Mouse (Mus musculus): ENCODE measurements around the gene Rnf8. TPM values are rescaled to one million over a fixed set of nuclear protein-coding genes. Genes with fewer than 3 reads are reported as not detected.

The Rnf8 gene
- polyA plus RNA-seq, 1 experiment from 2014 or later: 75.3 TPM

DNA sequence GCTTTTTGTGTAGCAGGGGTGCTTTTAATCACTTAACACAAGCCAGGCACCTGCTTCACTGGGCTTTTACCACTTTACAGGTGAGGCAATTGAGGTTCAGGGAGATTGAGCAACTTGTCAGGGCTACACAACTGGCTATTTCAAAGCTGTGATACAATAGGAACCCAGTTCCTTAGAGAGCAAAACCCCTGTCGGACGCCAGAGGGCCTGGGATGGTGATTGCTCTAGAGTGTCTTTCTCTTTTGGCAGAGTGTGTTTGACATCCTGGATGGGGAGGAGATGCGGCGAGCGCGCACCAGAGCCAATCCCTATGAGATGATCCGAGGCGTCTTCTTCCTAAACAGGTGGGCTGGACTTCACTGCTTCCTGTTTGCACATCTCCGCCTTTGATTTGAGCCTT, 67.1 kb downstream of the Rnf8 start:
- peaks cover 32% of the 10 kb centered on the region for H3K36me3 ChIP-seq (ENCODE audit: control insufficient read depth, insufficient read depth, low read length)
- no peaks in the 10 kb centered on the region for H3K9me3 ChIP-seq (replicated peaks; ENCODE audit: control insufficient read depth, low read length, poor library complexity, severe bottlenecking)
- no peak overlapping the region for H3K9ac ChIP-seq (ENCODE audit: low read depth, low read length)

GRCm38 (mm10) chr17:29682261-29682660, 67.7 kb downstream of the Rnf8 start:
- Histone ChIP-seq H3K9ac (ENCODE audit: low read depth, low read length) (no peak overlapping the region), H3K4me1 (ENCODE audit: control insufficient read depth, insufficient read depth, low read length) (no peaks in the 10 kb centered on the region), H3K9me3 (replicated peaks; ENCODE audit: control insufficient read depth, low read length, poor library complexity, severe bottlenecking) (no peaks in the 10 kb centered on the region), H3K27ac (ENCODE audit: low read length) (no peak overlapping the region), H3K4me2 (ENCODE audit: low read length) (no peak overlapping the region), H3K4me3 (ENCODE audit: low read depth, low read length) (no peak overlapping the region), H3K27me3 (ENCODE audit: control insufficient read depth, insufficient read depth, low read depth, low read length) (no peaks in the 10 kb centered on the region), H3K36me3 (ENCODE audit: control insufficient read depth, insufficient read depth, low read length) (peaks cover 28% of the 10 kb centered on the region)
- ATAC-seq: no peak
- 71% methylated on average over 7 of the region's 7 CpGs for WGBS

More for the DNA sequence above, 67.1 kb downstream of the Rnf8 start:
- no peak for ATAC-seq
- H3K27me3 ChIP-seq (ENCODE audit: control insufficient read depth, insufficient read depth, low read depth, low read length): no peaks in the 10 kb centered on the region
- WGBS: 96% methylated on average over 9 of the region's 9 CpGs
- no peaks in the 10 kb centered on the region for H3K4me1 ChIP-seq (ENCODE audit: control insufficient read depth, insufficient read depth, low read length)
- no peak overlapping the region for H3K4me2 ChIP-seq (ENCODE audit: low read length)
- H3K27ac ChIP-seq (ENCODE audit: low read length): no peak overlapping the region
- H3K4me3 ChIP-seq (ENCODE audit: low read depth, low read length): no peak overlapping the region

DNA sequence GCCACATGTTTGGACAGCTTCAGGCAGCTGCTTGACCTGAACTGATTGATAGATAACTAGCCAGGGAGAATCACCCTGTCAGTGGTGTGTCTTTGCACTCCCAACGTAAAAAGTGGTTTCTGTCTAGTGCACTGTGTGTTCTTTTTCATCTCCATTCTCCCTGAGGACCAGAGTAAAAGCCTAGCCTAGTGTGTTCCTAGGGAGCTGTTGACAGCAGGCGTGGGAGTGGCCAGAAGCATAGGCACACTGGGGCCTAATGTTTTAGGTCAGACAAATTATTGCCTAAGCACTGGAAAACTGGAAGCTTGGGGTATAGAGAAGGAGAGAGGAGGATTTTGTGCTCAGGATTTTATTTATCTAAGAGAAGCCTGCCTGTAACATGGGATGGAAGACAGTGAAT, 68.5 kb downstream of the Rnf8 start:
- Histone ChIP-seq H3K4me2 (ENCODE audit: low read length) (no peak overlapping the region), H3K9ac (ENCODE audit: low read depth, low read length) (no peak overlapping the region), H3K4me1 (ENCODE audit: control insufficient read depth, insufficient read depth, low read length) (no peaks in the 10 kb centered on the region), H3K36me3 (ENCODE audit: control insufficient read depth, insufficient read depth, low read length) (peaks cover 31% of the 10 kb centered on the region), H3K4me3 (ENCODE audit: low read depth, low read length) (no peak overlapping the region), H3K27me3 (ENCODE audit: control insufficient read depth, insufficient read depth, low read depth, low read length) (no peaks in the 10 kb centered on the region), H3K9me3 (replicated peaks; ENCODE audit: control insufficient read depth, low read length, poor library complexity, severe bottlenecking) (no peaks in the 10 kb centered on the region), H3K27ac (ENCODE audit: low read length) (no peak overlapping the region)
- 84% methylated on average over 2 of the region's 2 CpGs for WGBS
- no peak for ATAC-seq

DNA sequence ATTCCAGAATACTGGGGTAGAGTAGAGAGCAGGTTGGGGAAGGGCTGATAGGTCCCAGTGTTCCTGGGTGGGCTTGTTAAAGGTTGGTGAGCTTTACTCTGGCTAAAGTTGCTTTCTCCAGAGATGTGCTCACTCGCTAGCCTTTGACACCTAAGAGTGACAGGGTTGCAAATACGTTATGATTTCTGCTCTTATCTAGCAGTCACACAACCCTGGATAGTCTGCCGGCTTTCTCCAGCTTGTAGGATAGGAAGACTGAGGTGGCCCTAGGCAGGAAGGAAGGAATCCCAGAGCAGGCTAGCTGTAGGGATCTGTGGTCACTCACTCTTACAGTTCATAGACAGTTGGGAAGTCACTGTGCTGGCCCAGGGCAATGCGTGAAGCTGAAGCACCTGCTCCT, 69.7 kb downstream of the Rnf8 start:
- no peaks in the 10 kb centered on the region for H3K9me3 ChIP-seq (replicated peaks; ENCODE audit: control insufficient read depth, low read length, poor library complexity, severe bottlenecking)
- H3K4me3 ChIP-seq (ENCODE audit: low read depth, low read length): no peak overlapping the region
- peaks cover 28% of the 10 kb centered on the region for H3K36me3 ChIP-seq (ENCODE audit: control insufficient read depth, insufficient read depth, low read length)
- WGBS: 95% methylated on average over 4 of the region's 4 CpGs
- H3K4me2 ChIP-seq (ENCODE audit: low read length): no peak overlapping the region
- no peak for ATAC-seq
- H3K9ac ChIP-seq (ENCODE audit: low read depth, low read length): no peak overlapping the region
- H3K4me1 ChIP-seq (ENCODE audit: control insufficient read depth, insufficient read depth, low read length): no peaks in the 10 kb centered on the region
- no peak overlapping the region for H3K27ac ChIP-seq (ENCODE audit: low read length)
- H3K27me3 ChIP-seq (ENCODE audit: control insufficient read depth, insufficient read depth, low read depth, low read length): no peaks in the 10 kb centered on the region

- no peaks in the 10 kb centered on the region for H3K4me1 ChIP-seq (ENCODE audit: control insufficient read depth, insufficient read depth, low read length)
- H3K4me3 ChIP-seq (ENCODE audit: low read depth, low read length): no peak overlapping the region
- no peaks in the 10 kb centered on the region for H3K27me3 ChIP-seq (ENCODE audit: control insufficient read depth, insufficient read depth, low read depth, low read length)
- H3K4me2 ChIP-seq (ENCODE audit: low read length): no peak overlapping the region
- WGBS: 93% methylated on average over 5 of the region's 5 CpGs
- peaks cover 33% of the 10 kb centered on the region for H3K36me3 ChIP-seq (ENCODE audit: control insufficient read depth, insufficient read depth, low read length)
- H3K9me3 ChIP-seq (replicated peaks; ENCODE audit: control insufficient read depth, low read length, poor library complexity, severe bottlenecking): no peaks in the 10 kb centered on the region
- H3K9ac ChIP-seq (ENCODE audit: low read depth, low read length): no peak overlapping the region
- H3K27ac ChIP-seq (ENCODE audit: low read length): no peak overlapping the region
- ATAC-seq: no peak
Measured at GRCm38 (mm10) chr17:29686771-29687170, 72.2 kb downstream of the Rnf8 start.

DNA sequence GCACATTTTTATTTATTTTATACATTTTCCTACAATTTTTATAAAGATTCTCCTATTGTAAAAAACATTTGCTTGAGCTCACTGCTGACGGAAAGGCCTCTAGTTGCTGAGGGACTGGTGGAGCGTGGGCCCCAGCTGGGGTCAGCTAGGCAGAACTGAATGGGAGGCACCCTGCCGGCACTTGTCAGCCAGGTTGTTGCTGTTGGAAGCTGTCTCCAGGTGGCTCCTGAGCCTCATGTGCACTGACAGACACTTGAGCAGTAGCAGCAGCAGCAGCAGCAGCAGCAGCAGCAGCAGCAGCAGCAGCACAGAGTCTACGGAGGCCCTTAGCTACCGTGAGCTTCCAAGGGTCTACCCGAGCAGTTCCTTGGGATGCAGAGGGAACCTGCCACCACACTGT, 72.8 kb downstream of the Rnf8 start:
- H3K27ac ChIP-seq (ENCODE audit: low read length): no peak overlapping the region
- no peaks in the 10 kb centered on the region for H3K4me1 ChIP-seq (ENCODE audit: control insufficient read depth, insufficient read depth, low read length)
- H3K9me3 ChIP-seq (replicated peaks; ENCODE audit: control insufficient read depth, low read length, poor library complexity, severe bottlenecking): no peaks in the 10 kb centered on the region
- H3K9ac ChIP-seq (ENCODE audit: low read depth, low read length): no peak overlapping the region
- WGBS: 82% methylated on average over 6 of the region's 6 CpGs
- peaks cover 29% of the 10 kb centered on the region for H3K36me3 ChIP-seq (ENCODE audit: control insufficient read depth, insufficient read depth, low read length)
- no peak for ATAC-seq
- H3K4me2 ChIP-seq (ENCODE audit: low read length): no peak overlapping the region
- H3K27me3 ChIP-seq (ENCODE audit: control insufficient read depth, insufficient read depth, low read depth, low read length): no peaks in the 10 kb centered on the region
- no peak overlapping the region for H3K4me3 ChIP-seq (ENCODE audit: low read depth, low read length)

GRCm38 (mm10) chr17:29688610-29689009, 74.0 kb downstream of the Rnf8 start:
- H3K27ac ChIP-seq (ENCODE audit: low read length): no peak overlapping the region
- H3K4me3 ChIP-seq (ENCODE audit: low read depth, low read length): no peak overlapping the region
- peaks cover 22% of the 10 kb centered on the region for H3K36me3 ChIP-seq (ENCODE audit: control insufficient read depth, insufficient read depth, low read length)
- H3K9me3 ChIP-seq (replicated peaks; ENCODE audit: control insufficient read depth, low read length, poor library complexity, severe bottlenecking): no peaks in the 10 kb centered on the region
- no peaks in the 10 kb centered on the region for H3K27me3 ChIP-seq (ENCODE audit: control insufficient read depth, insufficient read depth, low read depth, low read length)
- no peak overlapping the region for H3K9ac ChIP-seq (ENCODE audit: low read depth, low read length)
- ATAC-seq: no peak
- 92% methylated on average over 10 of the region's 10 CpGs for WGBS
- H3K4me2 ChIP-seq (ENCODE audit: low read length): no peak overlapping the region
- no peaks in the 10 kb centered on the region for H3K4me1 ChIP-seq (ENCODE audit: control insufficient read depth, insufficient read depth, low read length)

GRCm38 (mm10) chr17:29690257-29690656, 75.7 kb downstream of the Rnf8 start:
- peaks cover 23% of the 10 kb centered on the region for H3K36me3 ChIP-seq (ENCODE audit: control insufficient read depth, insufficient read depth, low read length)

DNA sequence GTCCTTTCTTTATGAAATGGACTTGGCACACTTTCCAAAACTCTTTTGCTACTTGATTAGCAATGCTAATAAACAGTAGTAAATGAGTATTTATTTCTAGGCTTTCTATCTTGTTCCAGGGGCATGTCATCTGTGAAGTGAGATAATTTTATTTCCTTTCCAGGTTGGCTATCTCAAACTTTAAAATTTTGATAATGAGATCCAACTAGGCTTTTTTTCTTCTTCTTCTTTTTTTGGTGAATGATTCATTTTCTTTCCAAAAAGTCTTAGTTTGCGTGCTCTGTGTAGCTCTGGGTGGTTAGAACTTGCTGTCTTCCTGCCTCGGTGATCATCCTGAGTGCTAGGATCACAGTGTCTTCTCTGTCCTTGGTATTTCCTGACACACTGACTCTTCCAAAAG, 78.2 kb downstream of the Rnf8 start:
- Histone ChIP-seq H3K4me2 (ENCODE audit: low read length) (no peak overlapping the region), H3K4me1 (ENCODE audit: control insufficient read depth, insufficient read depth, low read length) (no peaks in the 10 kb centered on the region), H3K27ac (ENCODE audit: low read length) (no peak overlapping the region), H3K27me3 (ENCODE audit: control insufficient read depth, insufficient read depth, low read depth, low read length) (no peaks in the 10 kb centered on the region), H3K9ac (ENCODE audit: low read depth, low read length) (no peak overlapping the region), H3K4me3 (ENCODE audit: low read depth, low read length) (no peak overlapping the region), H3K36me3 (ENCODE audit: control insufficient read depth, insufficient read depth, low read length) (peaks cover 25% of the 10 kb centered on the region), H3K9me3 (replicated peaks; ENCODE audit: control insufficient read depth, low read length, poor library complexity, severe bottlenecking) (no peaks in the 10 kb centered on the region)
- 92% methylated on average over 2 of the region's 2 CpGs for WGBS
- no peak for ATAC-seq

More at GRCm38 (mm10) chr17:29690257-29690656, 75.7 kb downstream of the Rnf8 start:
- H3K9me3 ChIP-seq (replicated peaks; ENCODE audit: control insufficient read depth, low read length, poor library complexity, severe bottlenecking): no peaks in the 10 kb centered on the region
- H3K4me3 ChIP-seq (ENCODE audit: low read depth, low read length): no peak overlapping the region
- ATAC-seq: no peak
- no peaks in the 10 kb centered on the region for H3K4me1 ChIP-seq (ENCODE audit: control insufficient read depth, insufficient read depth, low read length)
- no peak overlapping the region for H3K4me2 ChIP-seq (ENCODE audit: low read length)
- no peak overlapping the region for H3K27ac ChIP-seq (ENCODE audit: low read length)
- H3K9ac ChIP-seq (ENCODE audit: low read depth, low read length): no peak overlapping the region
- 90% methylated on average over 6 of the region's 6 CpGs for WGBS
- no peaks in the 10 kb centered on the region for H3K27me3 ChIP-seq (ENCODE audit: control insufficient read depth, insufficient read depth, low read depth, low read length)

DNA sequence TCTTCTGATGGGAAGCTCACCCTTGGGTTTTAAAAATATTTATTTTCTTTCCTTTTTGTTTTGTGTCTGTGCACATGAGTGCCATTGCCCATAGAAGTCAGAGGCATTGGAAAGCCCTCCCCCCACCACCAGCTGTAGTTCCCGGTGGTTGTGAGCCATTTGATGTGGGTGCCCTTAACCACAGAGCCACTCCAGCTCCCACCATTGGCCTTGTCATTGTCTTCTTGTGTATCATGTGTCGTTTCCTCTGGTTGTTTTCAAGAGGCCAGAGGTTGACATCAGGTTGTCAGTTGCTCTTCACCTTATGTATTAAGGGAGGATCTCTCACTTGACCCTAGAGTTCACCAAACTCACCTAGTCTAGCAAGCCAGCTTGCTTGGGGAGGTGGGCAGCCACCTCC, 79.0 kb downstream of the Rnf8 start:
- Histone ChIP-seq H3K4me3 (ENCODE audit: low read depth, low read length) (no peak overlapping the region), H3K27me3 (ENCODE audit: control insufficient read depth, insufficient read depth, low read depth, low read length) (no peaks in the 10 kb centered on the region), H3K4me2 (ENCODE audit: low read length) (no peak overlapping the region), H3K36me3 (ENCODE audit: control insufficient read depth, insufficient read depth, low read length) (peaks cover 27% of the 10 kb centered on the region), H3K9me3 (replicated peaks; ENCODE audit: control insufficient read depth, low read length, poor library complexity, severe bottlenecking) (no peaks in the 10 kb centered on the region), H3K9ac (ENCODE audit: low read depth, low read length) (no peak overlapping the region), H3K4me1 (ENCODE audit: control insufficient read depth, insufficient read depth, low read length) (no peaks in the 10 kb centered on the region), H3K27ac (ENCODE audit: low read length) (no peak overlapping the region)
- no peak for ATAC-seq
- 84% methylated on average over 2 of the region's 2 CpGs for WGBS
